Mouse (Mus musculus) neural tube, embryonic 10.5 days (tissue): Measurements from ENCODE around the gene Cd180.

Source experiments
- DNase-seq: peaks from one replicate; pipeline ENCODE4 v3.0.0-alpha.2; 2017; ENCODE audit warnings: low spot score; ENCODE audit errors: extremely low spot score

Cd180 gene

DNA sequence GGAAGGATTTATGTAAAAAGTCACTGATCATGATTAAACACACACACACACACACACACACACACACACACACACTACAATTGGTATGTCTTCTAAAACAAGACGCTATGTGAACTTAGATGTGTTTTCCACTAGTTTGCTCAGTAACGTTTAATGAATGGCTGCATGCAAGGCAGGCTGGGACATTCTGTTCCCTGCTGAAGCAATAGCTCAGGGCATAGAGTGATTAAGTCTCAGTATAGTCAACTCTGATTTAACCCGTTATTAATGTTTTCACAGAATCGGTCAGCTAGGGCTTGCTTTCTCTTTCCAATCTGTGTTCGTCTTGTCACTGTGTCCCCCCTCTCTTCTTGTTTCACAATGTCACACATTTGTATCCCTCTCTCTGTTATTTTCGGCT, 82.1 kb downstream of the Cd180 start:
- DNase-seq: no peak

DNA sequence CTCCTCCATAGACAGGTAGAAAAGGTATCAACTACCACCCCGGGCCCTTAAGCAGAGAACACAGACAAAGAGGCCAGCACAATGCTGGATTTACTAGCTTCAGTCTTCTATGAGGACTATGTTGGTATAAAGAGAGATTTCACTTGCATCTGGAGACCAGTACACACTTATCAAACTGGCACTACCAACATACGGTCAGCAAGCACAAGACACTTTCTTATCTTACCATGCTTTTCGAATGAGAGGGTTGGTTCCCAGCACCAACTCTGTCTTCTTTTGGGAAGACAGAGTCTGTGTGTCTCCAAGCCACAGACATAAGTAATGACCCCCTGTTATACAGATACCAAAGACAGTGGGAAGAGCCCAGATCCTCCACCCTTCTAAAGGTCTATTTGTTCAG, 85.5 kb downstream of the Cd180 start:
- DNase-seq: no peak

DNA sequence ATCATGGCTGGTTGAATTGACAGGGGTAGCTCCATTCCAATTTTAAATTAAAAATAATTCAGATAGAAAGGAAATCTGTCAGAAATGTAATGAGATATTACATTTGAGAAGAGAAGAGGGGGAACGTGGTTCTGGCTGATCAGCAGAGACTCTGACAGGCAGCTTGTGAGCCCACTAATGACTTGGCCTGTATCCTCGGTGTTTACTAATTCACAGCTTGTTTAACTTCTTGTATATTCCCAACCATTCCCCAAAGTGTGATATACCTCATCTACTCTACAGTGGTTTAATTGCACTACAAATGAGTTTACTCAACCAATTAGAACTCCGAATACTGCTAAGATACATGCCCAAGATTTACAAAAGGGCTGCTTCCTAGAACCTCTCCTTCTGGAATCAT, 85.9 kb downstream of the Cd180 start:
- DNase-seq: no peak

DNA sequence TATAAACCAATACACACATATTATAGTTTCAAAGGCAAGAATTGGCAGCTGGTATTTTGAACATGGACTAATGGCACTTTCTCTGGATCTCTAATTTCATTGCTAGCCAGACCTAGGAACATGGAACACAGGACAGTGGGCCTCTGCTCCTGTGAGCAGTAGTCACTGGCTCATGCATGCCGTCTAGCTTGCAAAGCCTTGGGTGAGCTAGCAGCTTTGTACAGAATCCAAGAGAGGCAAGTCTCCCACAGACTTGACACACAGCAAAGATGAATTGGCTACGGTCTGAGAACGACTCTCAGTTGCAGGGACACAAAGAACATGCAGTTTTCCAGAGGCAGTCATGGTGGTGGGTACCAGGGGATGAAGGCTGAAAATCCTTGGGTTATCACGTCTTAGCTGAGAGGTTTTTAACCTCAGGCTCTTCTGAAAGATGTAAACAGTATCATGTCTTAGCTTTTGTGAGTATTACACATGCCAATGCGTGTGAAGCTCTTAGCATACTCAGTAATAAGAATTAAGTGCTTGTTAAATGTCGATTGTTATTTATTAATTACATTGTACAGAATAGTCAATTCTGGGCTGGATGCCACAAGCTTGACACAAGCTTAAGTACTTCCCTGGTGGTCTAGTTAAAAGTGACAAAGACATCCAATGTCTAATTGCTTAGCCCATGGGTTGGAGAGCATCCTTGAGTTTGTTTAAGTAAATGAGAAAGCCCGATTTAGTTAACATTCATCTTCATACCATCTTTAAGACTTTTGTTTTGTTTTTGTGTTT, 90.4 kb downstream of the Cd180 start:
- no peak for DNase-seq

DNA sequence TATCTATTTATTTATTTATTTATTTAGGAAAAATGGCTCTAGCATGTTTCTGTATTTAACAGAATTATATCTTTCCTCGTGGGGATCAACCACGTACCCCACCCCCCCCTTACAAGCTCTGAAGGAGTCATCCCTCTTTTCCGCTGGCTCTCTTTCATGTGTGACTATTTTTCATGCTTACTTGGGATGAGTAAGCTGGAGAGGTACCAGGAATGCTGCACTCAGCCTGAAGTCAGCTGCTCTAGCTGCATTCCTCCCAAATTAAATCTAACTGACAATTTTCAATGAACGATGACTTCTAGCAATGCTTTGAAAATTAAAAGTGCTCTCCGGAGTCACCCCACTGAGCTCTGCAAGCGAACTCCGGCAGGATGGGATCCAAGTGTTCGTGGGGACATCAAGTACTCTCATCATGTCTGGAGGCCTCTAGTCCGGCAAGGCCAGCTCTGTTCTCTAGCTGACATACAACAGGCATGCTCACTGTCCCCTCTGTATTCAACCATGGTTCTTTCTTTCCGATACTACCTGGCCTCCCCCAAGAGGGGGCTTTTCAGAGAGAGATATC, 93.4 kb downstream of the Cd180 start:
- no peak for DNase-seq
